Mouse (Mus musculus): ENCODE measurements around the gene Acer3. TPM values are rescaled to one million over a fixed set of nuclear protein-coding genes. Genes with fewer than 3 reads are reported as not detected.

Acer3 gene
- polyA plus RNA-seq, 1 experiment from 2014 or later: 17.5 TPM

DNA sequence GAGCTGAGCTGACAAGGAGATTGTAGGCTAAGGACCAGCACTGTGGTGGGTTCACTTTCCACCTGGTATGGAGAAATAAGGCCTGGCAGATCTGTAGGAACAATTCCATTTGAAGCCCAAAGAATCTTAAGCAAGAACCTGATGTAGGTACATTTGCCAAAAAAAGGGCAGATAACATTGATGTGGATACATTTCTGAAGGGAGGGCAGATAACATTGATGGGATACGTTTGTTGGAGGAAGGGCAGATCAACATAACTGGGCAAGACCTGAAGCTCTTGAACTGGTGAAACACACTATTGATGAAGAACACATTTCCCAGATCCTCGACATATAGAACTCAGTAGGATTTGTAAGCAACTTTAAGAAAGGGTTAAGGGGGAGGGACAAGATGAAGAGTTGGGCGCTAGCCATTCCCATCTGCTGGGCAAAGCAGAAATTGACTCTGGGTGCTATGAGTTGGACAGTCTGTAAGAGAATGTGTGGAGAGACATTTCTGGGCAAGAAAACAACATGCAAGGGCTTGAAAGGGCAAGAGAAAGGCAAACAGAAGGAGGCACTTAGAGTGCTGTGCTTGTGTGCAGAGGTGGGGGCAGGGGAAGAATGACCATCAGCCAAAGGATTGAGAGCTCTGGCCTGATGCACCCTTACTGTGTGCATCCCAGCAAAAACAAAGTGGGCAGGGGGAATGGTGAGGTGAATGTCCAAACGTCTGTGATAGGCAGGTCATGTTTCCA, 8.7 kb downstream of the Acer3 start:
- Histone ChIP-seq H3K36me3 (ENCODE audit: control insufficient read depth, insufficient read depth) (no peaks in the 10 kb centered on the region), H3K4me2 (ENCODE audit: low read depth, low read length) (no peak overlapping the region), H3K9me3 (replicated peaks; ENCODE audit: control insufficient read depth, low read length) (no peaks in the 10 kb centered on the region), H3K4me3 (ENCODE audit: low read length) (no peak overlapping the region), H3K27ac (ENCODE audit: low read length) (no peak overlapping the region), H3K9ac (ENCODE audit: low read length) (no peak overlapping the region), H3K27me3 (ENCODE audit: control insufficient read depth, insufficient read depth, low read length) (no peaks in the 10 kb centered on the region), H3K4me1 (ENCODE audit: control insufficient read depth, insufficient read depth, low read length) (no peaks in the 10 kb centered on the region)
- 54% methylated on average over 4 of the region's 4 CpGs for WGBS
- ATAC-seq (replicated peaks; ENCODE audit: extremely low read depth, insufficient read depth, low FRiP score): no peak

- ATAC-seq (replicated peaks; ENCODE audit: extremely low read depth, insufficient read depth, low FRiP score): no peak
- no peaks in the 10 kb centered on the region for H3K36me3 ChIP-seq (ENCODE audit: control insufficient read depth, insufficient read depth)
- H3K4me2 ChIP-seq (ENCODE audit: low read depth, low read length): no peak overlapping the region
- no peak overlapping the region for H3K4me3 ChIP-seq (ENCODE audit: low read length)
- no peak overlapping the region for H3K27ac ChIP-seq (ENCODE audit: low read length)
- H3K9ac ChIP-seq (ENCODE audit: low read length): no peak overlapping the region
- 65% methylated on average over 6 of the region's 6 CpGs for WGBS
- H3K27me3 ChIP-seq (ENCODE audit: control insufficient read depth, insufficient read depth, low read length): no peaks in the 10 kb centered on the region
- no peaks in the 10 kb centered on the region for H3K9me3 ChIP-seq (replicated peaks; ENCODE audit: control insufficient read depth, low read length)
- H3K4me1 ChIP-seq (ENCODE audit: control insufficient read depth, insufficient read depth, low read length): no peaks in the 10 kb centered on the region
Measured at GRCm38 (mm10) chr7:98310266-98310665, 10.7 kb downstream of the Acer3 start.

DNA sequence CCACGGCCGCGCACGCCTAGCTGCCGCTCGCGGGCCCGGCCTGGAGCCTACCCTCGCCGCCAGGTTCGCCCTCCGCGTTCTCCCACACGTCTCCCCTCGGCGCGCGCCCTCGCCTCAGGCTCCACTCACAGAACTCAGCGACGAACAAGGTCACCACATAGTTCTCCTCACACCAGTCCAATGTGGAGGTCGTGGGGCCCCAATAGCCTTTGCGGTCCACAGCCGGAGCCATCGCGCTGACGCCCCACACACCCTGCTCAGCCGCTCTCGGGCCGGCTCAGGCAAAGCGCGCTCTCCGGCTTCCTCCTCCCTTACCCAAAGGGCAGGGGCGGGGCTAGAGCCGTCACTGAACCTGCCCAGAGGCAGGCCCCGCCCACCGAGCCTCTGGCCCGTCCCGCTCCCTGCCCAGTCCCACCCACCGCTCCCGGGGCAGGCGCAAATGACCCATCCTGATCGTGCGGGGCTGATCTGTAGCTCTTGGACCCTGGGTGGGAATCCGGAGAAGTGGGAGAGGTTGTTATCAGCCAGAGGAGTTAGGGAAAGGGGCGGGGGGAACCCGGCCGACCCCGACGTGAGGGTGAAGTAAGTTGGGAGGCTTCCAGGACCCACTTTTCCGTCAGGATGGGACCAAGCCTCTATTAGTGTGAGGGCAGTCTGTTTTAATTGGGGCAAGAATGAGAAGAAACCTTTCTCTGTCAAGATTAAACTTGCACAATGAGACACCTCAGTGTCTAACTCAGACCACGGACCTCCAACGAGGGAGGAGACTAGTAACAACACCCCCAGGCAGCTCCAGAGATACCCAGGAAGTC, 11.6 kb downstream of the Acer3 start:
- H3K9ac ChIP-seq (ENCODE audit: low read length): peak overlapping the region; percentile 86
- ATAC-seq (replicated peaks; ENCODE audit: extremely low read depth, insufficient read depth, low FRiP score): peak; percentile 100
- peak overlapping the region; percentile 72 for H3K4me2 ChIP-seq (ENCODE audit: low read depth, low read length)
- H3K9me3 ChIP-seq (replicated peaks; ENCODE audit: control insufficient read depth, low read length): no peaks in the 10 kb centered on the region
- peak overlapping the region; percentile 66 for H3K27ac ChIP-seq (ENCODE audit: low read length)
- no peaks in the 10 kb centered on the region for H3K27me3 ChIP-seq (ENCODE audit: control insufficient read depth, insufficient read depth, low read length)
- H3K36me3 ChIP-seq (ENCODE audit: control insufficient read depth, insufficient read depth): no peaks in the 10 kb centered on the region
- no peaks in the 10 kb centered on the region for H3K4me1 ChIP-seq (ENCODE audit: control insufficient read depth, insufficient read depth, low read length)
- under 1% methylated on average over 53 of the region's 53 CpGs for WGBS
- peak overlapping the region; percentile 81 for H3K4me3 ChIP-seq (ENCODE audit: low read length)

DNA sequence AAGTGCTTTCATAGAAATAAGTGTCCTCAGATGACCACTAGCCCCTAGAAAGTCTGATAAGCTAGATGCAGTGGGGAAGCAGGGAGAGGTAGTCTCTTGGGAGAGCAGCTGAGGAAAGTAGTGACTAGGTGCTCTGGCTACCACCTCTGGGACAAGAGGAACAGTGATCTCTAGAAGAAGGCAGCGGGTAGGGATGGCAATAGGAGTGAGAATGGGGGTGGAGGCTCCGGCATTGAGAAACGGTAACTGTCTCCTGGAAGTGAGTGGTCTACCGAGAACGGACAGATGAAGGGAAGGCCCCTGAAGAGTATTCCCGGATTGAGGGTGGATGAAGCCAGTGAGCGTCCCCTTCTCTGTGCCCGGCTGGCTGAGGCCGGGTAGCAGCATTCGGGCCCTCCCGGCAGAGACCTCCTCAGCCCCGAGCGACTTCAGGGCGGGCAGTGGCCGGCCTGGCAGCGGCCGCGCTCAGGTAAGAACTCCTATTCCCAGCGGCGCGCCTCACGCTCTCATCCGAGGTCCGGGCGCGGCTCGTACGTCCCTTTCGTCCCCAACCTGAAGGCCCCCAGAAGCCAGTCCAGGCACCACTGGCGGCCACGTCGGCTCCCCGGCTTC, 12.3 kb downstream of the Acer3 start:
- no peaks in the 10 kb centered on the region for H3K4me1 ChIP-seq (ENCODE audit: control insufficient read depth, insufficient read depth, low read length)
- no peaks in the 10 kb centered on the region for H3K27me3 ChIP-seq (ENCODE audit: control insufficient read depth, insufficient read depth, low read length)
- no peaks in the 10 kb centered on the region for H3K36me3 ChIP-seq (ENCODE audit: control insufficient read depth, insufficient read depth)
- WGBS: under 1% methylated on average over 33 of the region's 33 CpGs
- H3K9me3 ChIP-seq (replicated peaks; ENCODE audit: control insufficient read depth, low read length): no peaks in the 10 kb centered on the region
- peak overlapping the region; percentile 72 for H3K4me2 ChIP-seq (ENCODE audit: low read depth, low read length)
- peak overlapping the region; percentile 86 for H3K9ac ChIP-seq (ENCODE audit: low read length)
- peak overlapping the region; percentile 81 for H3K4me3 ChIP-seq (ENCODE audit: low read length)
- peak overlapping the region; percentile 66 for H3K27ac ChIP-seq (ENCODE audit: low read length)
- peak; percentile 29 for ATAC-seq (replicated peaks; ENCODE audit: extremely low read depth, insufficient read depth, low FRiP score)

GRCm38 (mm10) chr7:98307921-98308606, 12.9 kb downstream of the Acer3 start:
- no peak overlapping the region for H3K27ac ChIP-seq (ENCODE audit: low read length)
- H3K9me3 ChIP-seq (replicated peaks; ENCODE audit: control insufficient read depth, low read length): no peaks in the 10 kb centered on the region
- peak overlapping the region; percentile 72 for H3K4me2 ChIP-seq (ENCODE audit: low read depth, low read length)
- no peaks in the 10 kb centered on the region for H3K36me3 ChIP-seq (ENCODE audit: control insufficient read depth, insufficient read depth)
- H3K9ac ChIP-seq (ENCODE audit: low read length): peak overlapping the region; percentile 86
- 51% methylated on average over 9 of the region's 9 CpGs for WGBS
- no peaks in the 10 kb centered on the region for H3K27me3 ChIP-seq (ENCODE audit: control insufficient read depth, insufficient read depth, low read length)
- peak overlapping the region; percentile 81 for H3K4me3 ChIP-seq (ENCODE audit: low read length)
- no peaks in the 10 kb centered on the region for H3K4me1 ChIP-seq (ENCODE audit: control insufficient read depth, insufficient read depth, low read length)
- no peak for ATAC-seq (replicated peaks; ENCODE audit: extremely low read depth, insufficient read depth, low FRiP score)

- Histone ChIP-seq H3K4me3 (ENCODE audit: low read length) (no peak overlapping the region), H3K9ac (ENCODE audit: low read length) (no peak overlapping the region), H3K27me3 (ENCODE audit: control insufficient read depth, insufficient read depth, low read length) (no peaks in the 10 kb centered on the region), H3K36me3 (ENCODE audit: control insufficient read depth, insufficient read depth) (no peaks in the 10 kb centered on the region), H3K9me3 (replicated peaks; ENCODE audit: control insufficient read depth, low read length) (no peaks in the 10 kb centered on the region), H3K4me1 (ENCODE audit: control insufficient read depth, insufficient read depth, low read length) (no peaks in the 10 kb centered on the region), H3K27ac (ENCODE audit: low read length) (no peak overlapping the region), H3K4me2 (ENCODE audit: low read depth, low read length) (no peak overlapping the region)
- 85% methylated on average over 2 of the region's 2 CpGs for WGBS
- no peak for ATAC-seq (replicated peaks; ENCODE audit: extremely low read depth, insufficient read depth, low FRiP score)
Measured at GRCm38 (mm10) chr7:98307411-98307810, 13.6 kb downstream of the Acer3 start.

DNA sequence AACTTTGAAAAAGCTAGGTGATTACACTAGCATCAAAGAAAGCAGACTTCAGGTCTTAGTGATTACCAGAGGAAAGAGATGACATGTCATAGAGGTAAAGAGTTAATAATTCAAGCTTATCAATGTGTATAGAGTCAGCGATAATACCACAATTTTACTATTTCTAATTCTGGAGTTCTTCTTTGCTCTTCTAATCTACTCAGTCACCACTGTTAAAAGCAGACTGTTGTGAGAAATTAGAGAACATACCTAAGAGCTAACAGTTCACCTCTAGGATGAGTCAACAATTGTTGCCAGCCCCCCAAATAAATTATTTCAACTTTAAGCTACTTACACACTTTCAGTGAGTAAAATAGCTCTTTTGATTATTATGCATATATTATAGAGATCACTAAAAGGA, 28.1 kb downstream of the Acer3 start:
- H3K27ac ChIP-seq (ENCODE audit: low read length): no peak overlapping the region
- H3K4me1 ChIP-seq (ENCODE audit: control insufficient read depth, insufficient read depth, low read length): no peaks in the 10 kb centered on the region
- 77% methylated on average over 1 of the region's 1 CpGs for WGBS
- no peak for ATAC-seq (replicated peaks; ENCODE audit: extremely low read depth, insufficient read depth, low FRiP score)
- no peak overlapping the region for H3K9ac ChIP-seq (ENCODE audit: low read length)
- no peak overlapping the region for H3K4me3 ChIP-seq (ENCODE audit: low read length)
- H3K4me2 ChIP-seq (ENCODE audit: low read depth, low read length): no peak overlapping the region
- no peaks in the 10 kb centered on the region for H3K27me3 ChIP-seq (ENCODE audit: control insufficient read depth, insufficient read depth, low read length)
- H3K9me3 ChIP-seq (replicated peaks; ENCODE audit: control insufficient read depth, low read length): no peaks in the 10 kb centered on the region
- no peaks in the 10 kb centered on the region for H3K36me3 ChIP-seq (ENCODE audit: control insufficient read depth, insufficient read depth)

DNA sequence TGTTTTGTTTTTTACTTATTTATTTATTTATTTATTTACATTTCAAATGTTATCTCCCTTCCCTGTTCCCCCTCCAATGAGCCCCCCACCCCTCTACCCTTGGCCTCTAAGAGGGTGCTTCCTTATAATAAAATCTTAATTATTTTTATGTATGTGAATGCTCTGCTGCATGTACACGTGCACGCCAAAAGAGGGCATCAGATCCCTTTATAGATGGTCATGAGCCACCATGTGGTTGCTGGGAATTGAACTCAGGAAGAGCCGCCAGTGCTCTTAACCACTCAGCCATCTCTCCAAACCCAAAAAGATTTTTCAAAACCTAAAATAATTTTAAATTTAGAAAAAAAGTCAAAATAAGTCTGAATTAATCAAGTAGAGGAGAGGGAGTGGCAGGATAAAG, 31.4 kb downstream of the Acer3 start:
- Histone ChIP-seq H3K4me1 (ENCODE audit: control insufficient read depth, insufficient read depth, low read length) (no peaks in the 10 kb centered on the region), H3K9me3 (replicated peaks; ENCODE audit: control insufficient read depth, low read length) (no peaks in the 10 kb centered on the region), H3K4me3 (ENCODE audit: low read length) (no peak overlapping the region), H3K4me2 (ENCODE audit: low read depth, low read length) (no peak overlapping the region), H3K36me3 (ENCODE audit: control insufficient read depth, insufficient read depth) (no peaks in the 10 kb centered on the region), H3K9ac (ENCODE audit: low read length) (no peak overlapping the region), H3K27ac (ENCODE audit: low read length) (no peak overlapping the region), H3K27me3 (ENCODE audit: control insufficient read depth, insufficient read depth, low read length) (no peaks in the 10 kb centered on the region)
- ATAC-seq (replicated peaks; ENCODE audit: extremely low read depth, insufficient read depth, low FRiP score): no peak
- 42% methylated on average over 3 of the region's 3 CpGs for WGBS
